In genomic region chr15:98527056-98527771, GRCm38 (mm10) we compare ENCODE assay signal across 1 mouse cellular context.
TF ChIP-seq lines count a peak whose summit lies in the region.

No protein-coding gene starts in this region.

TF ChIP-seq in myocyte, 11 proteins besides CTCF, POLR2A, EP300 and RAD21 (continued from another document):
- TF ChIP-seq TCF12 (IDR thresholded peaks at IDR 0.05; ENCODE audit: insufficient read depth, poor library complexity, severe bottlenecking) = peak; percentile 26
TF ChIP-seq in myocyte: peak in this region for 3.
